Mouse (Mus musculus) neutrophil, adult 5-6 weeks (primary cell): ENCODE data around the gene Stk24. TPM values are rescaled to one million over a fixed set of nuclear protein-coding genes. Genes with fewer than 3 reads are reported as not detected.
A peak's percentile ranks its signal among the peaks of the same experiment; 100 is the strongest.

Experiments used
- ATAC-seq: fragments of 151-379, 151-347 bp; 2 replicates; pipeline ENCODE4 v1.8.0; 2017; ENCODE audit warnings: mild to moderate bottlenecking, moderate TSS enrichment; ENCODE audit not compliant: insufficient number of reproducible peaks, poor library complexity, low FRiP score, severe bottlenecking; ENCODE audit errors: extremely low read depth
- total RNA-seq: library from RNA; stranded (forward); fragments of 200-1000 nt; gene quantifications from 2 replicates; pipeline ENCODE4 v1.2.3, GENCODE M21; 2017

The Stk24 gene
- total RNA-seq, 1 experiment from 2014 or later, result 162 TPM

DNA sequence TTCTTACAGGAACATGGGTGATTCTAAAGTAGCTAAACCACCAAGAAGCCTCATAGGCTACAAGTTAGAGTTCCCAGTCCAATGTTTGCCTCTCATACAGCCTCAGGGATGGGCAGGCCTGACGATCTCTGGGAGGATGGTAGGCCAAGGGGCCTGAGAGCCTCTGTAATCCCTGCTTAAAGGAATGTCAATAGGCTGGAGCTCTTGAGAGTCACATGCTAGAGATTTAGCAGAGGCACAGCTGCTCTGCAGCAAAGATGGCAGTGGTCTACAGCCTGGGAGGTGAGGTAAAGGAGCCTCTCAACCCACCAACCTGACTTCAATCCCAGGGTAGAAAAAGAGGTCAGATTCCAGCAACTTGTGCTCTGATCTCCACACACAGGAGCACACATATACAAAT lies 7.9 kb upstream of the Stk24 start:
- ATAC-seq, result no peak

DNA sequence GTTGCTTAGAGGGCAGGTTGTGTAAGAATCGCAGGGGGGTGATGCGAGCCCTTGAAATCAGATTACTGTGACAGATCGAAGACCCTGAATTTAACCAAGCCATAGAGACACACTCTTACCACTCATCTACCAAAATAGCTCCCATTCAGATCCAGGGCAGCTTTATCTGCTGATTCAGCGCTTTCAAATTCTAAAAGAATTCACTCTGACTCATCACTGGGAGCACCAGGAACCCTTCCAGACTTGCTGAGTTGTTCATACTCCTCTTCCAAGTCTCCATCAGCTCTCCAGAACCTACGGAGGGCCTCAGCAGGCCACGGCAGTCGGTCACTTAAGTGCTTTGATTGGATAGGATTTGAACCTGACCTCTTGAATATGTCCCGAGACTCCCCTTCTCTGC lies 5.6 kb upstream of the Stk24 start:
- no peak for ATAC-seq

DNA sequence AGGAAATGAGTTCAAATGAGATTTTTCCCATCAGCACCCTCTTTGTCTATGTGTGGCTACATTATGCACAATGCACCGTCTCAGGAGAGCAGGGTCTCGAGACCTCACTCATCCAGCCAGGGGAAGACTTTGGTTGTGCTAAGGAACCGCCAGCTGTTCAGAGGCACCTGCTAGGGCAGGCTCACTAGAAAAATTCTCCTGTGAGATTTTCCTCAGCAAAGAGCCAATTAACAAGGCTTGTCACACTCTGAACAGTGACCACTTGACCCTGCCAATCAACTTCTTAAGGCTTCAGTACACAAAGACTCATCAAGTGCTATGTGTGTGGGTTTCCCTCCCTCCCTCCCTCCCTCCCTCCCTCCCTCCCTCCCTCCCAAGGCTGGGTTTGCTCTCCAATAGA lies 4.0 kb upstream of the Stk24 start:
- ATAC-seq, result no peak

DNA sequence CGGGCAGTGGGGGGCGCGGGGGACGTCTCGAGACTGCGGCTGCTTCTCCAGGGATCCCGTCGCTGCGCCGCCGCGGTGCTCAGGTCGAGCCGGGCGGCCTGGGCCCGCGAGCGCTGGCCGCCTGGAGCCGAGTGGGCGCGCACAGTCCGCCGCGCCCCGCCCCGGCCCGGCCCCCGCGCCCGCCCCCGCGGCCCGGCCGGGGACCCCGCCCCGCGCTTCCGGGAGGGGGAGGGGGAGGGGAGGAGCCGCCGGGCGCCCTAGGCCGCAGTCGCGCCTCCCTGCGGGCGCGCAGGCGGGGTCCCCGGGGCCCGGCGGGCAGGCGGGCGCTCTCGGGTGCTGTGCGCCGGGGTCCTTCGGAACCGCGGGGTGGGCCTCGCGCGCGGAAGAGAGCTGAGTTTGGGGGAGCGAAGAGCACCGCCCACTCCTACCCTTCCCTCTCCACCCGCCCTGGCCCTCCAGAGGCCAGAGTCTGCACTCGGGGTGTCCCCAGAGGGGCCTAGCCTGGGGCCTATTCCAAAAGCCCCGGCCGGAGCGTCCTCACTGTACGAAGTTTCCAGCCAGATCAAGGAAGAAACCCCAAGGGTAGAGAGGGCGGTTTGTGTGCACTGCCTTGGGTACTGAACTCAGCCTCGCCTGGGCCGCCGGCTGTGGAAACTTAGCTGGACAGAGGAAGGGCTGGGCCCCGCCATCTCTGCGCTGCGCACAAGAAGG lies 540 bp downstream of the Stk24 start:
- peak; percentile 37 for ATAC-seq

DNA sequence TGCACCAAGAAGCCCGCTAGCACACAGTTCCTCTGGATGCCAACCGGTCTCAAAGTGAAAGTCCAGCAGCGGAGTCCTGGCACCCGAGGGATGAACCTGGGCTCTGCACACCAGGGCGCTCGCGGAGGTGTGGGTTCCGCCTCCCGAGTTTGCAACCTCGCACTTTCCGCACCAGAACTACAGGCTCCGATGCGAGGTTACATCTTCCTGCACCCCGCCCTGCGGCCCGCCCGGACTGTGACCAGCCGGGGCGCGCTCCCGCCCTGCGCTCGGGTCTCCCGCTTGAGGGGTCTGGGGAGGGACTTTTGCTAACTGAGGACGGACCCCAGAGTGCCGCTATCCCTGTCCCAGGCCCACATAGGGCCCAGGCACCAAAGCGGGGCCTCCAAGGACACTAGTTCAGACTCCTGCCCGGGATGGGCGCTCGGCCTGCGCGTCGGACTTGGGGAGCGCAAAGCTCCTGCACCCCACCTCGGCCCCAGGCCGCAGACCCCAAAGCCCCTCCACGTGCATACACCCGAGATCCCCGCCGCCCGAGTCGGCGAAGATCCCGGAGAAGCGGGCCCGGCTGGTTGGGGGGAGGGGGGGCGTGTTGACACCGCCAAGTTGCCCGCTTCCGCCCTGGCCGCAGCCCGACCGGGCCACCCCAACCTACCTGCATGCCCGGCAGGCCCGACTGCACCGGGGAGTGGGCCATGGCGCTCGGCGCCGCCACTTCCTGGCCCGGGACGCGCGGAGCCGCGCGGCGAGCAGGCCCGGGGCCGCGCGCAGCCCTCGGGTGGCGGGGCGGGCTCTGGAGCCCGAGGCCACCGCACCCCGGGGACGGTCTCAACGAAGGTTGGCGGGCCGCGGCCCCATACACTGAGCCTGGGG lies 1.3 kb downstream of the Stk24 start:
- peak; percentile 48 for ATAC-seq

DNA sequence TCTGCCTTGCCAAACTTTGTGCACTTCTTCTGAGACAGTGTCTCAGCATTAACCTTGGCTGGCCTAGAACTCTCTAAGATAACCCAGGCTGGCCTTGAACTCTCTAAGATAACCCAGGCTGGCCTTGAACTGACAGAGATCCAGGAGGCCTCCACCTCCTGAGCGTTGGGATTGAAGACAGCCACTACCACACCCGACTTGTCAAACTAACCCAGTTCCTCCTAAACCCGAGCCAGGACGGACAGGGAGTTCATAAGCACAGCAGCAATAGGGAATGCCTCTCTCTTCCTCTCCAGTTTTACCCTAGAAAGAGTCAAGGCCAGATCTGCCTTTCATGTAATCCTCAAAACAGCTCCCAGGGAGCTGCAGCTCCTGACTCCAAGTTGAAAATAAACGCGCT lies 3.2 kb downstream of the Stk24 start:
- no peak for ATAC-seq

DNA sequence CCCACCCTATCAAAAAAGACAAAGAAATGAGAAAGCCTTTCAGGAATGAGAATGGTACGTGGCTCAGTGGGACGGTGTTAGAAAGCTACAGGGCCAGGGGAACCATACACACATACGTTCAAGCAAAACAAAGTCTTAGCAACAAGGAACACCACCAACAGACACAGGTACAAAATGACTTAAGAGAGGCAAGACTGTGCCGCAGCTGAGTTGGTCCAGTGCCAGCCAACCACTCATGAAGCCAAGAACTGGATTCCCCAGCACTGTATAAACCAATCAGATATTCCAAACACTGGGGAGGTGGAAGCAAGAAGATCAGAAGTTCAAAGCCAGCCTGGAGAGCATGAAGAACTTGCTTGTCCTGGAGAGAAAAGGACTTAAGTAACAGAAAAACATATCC lies 5.9 kb downstream of the Stk24 start:
- ATAC-seq, result no peak

DNA sequence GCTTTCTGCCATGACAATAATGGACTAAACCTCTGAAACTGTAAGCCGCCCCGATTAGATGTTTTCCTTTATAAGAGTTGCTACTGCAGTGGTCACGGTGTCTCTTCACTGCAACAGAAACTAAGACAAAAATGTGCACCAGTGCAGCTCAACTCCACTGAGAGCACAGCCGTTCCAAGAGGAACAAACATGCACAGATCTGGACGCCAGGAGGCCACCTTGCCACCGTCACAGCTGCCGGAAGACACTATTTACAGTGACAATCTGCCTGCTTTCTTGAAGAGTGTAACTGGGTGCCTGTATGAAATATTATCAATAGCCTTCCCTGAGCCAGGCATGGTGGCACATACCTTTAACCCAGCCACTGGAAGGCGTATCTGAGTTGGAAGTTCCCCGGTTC lies 6.8 kb downstream of the Stk24 start:
- no peak for ATAC-seq

DNA sequence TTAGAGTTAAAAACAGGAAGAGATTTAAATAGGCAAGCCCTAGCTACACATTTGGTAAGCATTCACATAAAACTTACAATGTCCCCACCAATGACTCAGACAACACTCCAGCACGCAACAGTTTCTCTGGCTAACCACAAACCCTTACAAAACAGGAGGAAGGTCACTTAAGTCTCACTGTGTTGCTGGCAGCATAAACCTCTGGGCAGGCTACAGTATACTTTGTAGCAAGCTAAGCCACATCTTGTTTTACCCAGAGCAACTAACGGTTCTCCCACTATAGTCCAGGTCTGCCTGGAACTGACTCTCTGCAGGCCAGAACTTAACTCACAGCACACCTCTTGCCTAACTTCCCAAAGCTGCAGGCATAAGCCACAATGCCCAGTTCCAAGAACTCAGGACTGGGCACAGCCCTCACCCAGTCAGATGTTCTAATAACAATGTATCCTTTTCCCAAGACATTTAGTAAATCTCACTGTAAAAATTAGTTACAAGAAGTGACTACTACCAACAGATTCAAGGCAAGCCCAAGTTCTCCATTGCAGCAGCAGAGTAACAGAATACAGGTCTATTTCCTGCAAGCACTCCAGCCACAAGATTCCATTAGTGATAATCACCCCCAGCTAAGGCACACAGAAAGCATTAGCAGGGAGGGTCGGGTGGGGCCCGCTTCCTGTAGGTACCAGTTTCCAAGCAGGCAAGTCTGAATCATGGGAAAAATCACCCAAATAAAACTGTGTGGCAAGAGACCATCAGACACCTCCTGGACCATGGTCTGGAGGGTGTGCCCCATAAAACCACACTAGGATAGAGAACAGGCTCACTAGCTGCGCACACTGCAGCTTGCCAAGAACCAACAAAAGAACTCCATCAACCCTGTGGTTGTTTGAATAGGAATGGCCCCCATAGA lies 7.6 kb downstream of the Stk24 start:
- peak; percentile 60 for ATAC-seq

DNA sequence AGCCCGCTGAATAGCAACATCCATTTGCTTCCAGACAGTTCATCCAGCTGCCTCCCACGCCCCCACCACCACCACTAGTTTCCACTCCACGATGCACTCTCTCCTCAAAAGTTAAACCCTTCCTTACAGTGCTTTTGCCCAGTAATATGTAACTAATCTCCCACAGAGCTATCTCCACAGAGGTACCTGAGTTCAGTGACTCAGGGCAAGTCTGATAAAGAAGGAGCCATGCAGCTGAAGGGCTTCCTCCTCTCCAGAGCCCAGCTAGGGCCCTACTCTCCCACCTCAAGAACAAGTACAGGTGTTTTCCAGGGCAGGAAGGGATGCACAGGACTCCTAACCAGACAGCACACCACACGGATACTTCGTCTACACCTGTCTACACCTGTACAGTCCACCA lies 10.4 kb downstream of the Stk24 start:
- no peak for ATAC-seq

DNA sequence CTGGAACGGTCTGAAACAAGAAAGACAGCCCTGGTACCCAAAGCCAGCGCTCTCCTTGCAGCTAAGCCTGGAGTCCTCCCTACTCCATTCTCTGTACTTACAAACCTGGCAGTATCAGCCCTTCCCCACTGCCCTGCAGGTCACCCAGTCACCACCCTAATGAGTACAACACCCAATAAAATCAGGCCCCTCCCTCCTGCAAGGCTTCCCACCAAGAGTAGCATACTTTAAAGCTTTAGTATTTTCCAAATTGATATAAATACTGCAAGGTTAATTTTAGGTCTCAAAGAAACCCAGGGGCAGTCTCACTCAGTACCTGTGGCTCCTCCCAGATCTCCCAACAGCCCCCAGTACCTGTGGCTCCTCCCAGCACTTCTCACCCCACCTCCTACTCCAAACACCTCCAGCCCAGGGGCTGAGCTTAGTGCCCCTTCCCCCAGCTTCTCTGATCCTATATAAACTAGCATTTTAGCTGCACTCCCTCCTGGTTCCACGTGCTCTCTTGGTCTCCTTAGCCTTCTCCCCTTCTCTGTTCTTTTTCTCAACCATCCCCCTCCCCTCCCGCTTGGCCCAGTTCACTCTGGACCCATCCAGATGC lies 11.6 kb downstream of the Stk24 start:
- no peak for ATAC-seq

DNA sequence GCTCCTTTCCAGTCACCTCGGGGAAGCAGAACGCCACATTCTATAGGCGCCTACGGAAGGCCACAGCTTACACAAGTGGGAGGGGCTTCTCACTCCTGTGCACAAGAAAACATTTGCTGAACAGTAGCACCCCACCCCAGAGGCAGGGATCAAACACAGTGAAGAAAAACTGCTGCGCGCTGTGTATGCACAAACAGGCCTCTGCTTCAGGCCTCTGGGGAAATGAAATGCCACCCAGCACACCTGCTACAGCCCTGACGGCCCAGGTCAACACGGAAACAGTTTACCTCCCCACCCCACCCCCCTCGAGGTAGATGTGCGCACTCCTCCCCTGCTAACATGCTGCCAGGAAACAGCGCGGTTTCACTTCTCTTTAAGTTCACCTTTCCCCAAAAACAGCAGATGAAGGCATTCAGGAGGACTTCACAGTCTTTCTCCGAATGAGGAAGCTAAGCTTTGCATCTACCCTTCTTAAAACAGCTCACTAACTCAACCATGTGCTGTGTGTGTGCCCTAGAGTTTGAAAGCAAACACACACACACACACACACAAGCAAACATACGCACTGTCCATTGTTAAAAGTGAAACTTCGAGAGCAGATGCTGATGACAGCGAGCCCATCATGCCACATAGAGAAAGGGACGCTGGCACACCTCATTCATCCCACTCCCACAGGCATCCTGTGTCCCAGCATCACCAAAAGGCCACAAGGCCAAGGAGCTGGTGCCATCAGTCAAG lies 13.7 kb downstream of the Stk24 start:
- peak; percentile 80 for ATAC-seq

DNA sequence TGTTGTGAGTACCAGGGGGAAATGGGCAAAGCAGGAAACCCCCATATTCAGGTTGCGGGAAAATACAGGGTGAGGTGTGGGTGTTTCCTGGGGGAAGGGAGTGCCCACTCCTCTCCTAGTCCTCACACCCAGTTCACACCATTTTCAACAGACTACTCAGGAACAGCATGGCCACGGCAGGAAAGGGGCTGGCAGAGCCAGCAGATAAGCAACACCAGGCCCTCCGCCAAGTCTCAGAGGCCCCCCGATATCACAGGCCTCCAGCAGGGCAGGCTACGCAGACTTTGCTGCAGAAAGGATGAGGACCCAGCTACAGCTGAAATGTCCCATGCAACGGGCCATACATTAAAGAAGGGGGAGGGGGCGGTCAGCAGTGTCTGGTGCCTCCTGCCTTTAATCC lies 14.4 kb downstream of the Stk24 start:
- ATAC-seq, result no peak

DNA sequence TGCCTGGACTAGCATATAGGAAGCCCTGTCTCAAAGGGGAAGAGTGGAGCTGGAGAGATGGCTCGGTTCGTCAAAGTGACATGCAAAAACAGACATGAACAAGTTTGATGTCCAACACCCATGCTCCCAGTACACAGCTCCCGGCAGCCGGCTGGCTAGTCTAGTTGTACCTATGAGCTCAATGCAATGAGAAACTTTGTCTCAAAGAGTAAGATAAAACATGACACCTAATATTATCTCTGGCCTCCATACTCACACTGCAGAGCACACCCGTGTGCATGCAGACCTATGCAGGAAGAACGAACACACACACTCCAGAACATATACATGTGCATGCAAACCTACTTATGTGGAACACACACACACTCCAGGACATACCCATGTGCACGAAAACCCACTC lies 15.5 kb downstream of the Stk24 start:
- no peak for ATAC-seq

DNA sequence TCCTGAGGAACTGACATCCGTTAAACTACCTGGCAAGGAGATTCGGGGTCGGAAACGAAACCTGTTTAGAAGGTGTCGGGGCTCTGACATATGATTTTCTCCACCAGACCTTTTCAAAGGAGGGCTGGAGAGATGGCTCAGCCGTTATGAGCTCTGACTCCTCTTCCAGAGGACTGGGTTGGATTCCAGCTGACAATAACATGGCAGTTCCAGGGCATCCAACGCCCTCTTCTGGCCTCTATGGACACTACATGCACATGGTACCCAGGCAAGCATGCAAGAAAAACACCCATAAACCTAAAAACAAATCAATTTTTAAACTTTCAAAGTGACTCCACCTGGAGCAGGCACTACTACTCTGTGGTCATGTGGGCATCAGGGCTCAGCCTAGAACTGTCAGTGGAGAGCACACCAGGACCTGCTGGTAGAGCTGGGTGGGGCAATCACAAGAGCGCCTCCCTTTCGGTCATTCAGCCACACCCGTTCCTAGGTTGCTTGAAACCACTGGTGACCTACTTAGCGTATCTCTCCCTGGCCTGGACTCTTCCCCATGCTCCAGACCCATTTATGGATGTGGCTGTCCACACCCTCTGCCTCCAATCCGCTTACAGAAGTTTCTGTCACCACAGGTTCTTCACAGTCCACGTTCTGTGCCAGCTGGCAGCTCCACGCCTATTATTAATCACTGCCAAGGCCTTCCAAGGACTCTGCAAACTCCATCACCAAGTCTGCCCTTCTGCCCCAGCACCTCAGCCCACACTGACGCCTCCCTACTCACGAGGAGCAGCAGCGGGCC lies 18.3 kb downstream of the Stk24 start:
- no peak for ATAC-seq

DNA sequence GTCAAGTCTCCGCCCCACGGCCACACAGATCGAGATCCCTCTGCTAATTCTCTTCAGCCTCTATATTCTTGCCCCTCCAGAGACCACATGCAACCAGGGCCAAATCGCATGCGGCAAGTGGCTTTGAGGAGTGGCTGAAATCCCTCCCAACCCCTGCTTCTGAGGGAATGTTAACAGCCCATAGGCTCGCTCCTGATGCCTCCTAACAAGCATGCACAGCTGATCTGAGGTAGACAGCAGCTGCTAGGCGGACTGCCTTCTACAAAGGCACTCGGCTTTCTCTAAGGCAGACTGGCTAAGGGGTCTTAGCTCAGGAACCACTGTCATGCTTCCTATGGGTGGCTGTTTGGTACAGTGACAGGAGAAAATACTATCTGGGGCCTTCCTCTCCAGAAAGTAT lies 20.0 kb downstream of the Stk24 start:
- ATAC-seq, result no peak

DNA sequence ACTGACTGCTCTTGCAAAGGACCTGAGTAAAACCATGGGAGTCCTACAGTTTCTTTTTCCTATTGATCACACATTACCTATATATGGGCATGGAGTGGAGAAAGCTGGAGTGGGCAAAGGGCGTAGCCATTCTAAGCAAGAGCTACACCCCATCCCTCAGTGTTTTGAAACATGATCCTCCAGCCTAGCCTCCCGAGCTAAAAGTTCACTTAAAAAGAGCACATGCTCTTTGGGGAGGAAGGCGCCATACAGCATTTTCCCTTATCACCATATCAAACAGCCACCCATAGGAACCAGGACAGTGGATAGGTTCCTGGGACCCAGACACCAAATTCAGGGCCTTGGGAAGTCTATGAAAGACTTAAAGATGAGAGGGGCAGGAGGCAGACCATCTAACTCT lies 20.8 kb downstream of the Stk24 start:
- no peak for ATAC-seq

DNA sequence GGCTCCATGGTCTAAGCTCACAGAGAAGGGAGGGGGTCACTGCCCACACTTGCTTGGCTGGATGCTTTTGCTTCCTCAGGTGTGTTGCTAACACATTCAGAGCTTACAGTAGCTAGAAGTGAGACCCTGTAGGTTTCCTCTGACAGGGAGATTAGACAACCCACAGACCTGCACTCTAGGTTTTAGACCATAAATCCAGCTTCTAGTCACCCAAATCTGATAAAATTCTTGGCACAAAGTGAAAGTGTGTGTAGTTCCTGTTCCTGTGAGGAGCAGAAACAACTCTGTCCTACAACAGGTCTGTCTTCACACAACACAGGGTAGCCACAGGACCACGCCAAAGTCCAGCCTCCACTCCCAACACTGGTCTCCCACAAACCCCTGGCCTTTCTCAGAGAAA lies 21.5 kb downstream of the Stk24 start:
- ATAC-seq, result no peak
